Mouse (Mus musculus): ENCODE results near the gene Dzip1.

Dzip1 gene

GRCm38 (mm10) chr14:118924673-118925615, at the start of gene Dzip1:
Dzip1 (minus strand) TSS chr14:118925460.
- peak; percentile 77 for DNase-seq

- no peak for DNase-seq
Observed at GRCm38 (mm10) chr14:118972268-118972667, 47.0 kb upstream of the Dzip1 start.

- no peak for DNase-seq
Observed at GRCm38 (mm10) chr14:118967646-118968045, 42.4 kb upstream of the Dzip1 start.

GRCm38 (mm10) chr14:118965356-118966000, 40.2 kb upstream of the Dzip1 start:
- DNase-seq = no peak

GRCm38 (mm10) chr14:118958010-118958409, 32.8 kb upstream of the Dzip1 start:
- no peak for DNase-seq

GRCm38 (mm10) chr14:118951912-118952583, 26.8 kb upstream of the Dzip1 start:
- DNase-seq = peak; percentile 19

- DNase-seq = no peak
Observed at GRCm38 (mm10) chr14:118948841-118949240, 23.6 kb upstream of the Dzip1 start.

GRCm38 (mm10) chr14:118944702-118945101, 19.4 kb upstream of the Dzip1 start:
- no peak for DNase-seq

- no peak for DNase-seq
Observed at GRCm38 (mm10) chr14:118942076-118942475, 16.8 kb upstream of the Dzip1 start.

GRCm38 (mm10) chr14:118940796-118941495, 15.7 kb upstream of the Dzip1 start:
- no peak for DNase-seq

- DNase-seq = peak; percentile 52
Observed at GRCm38 (mm10) chr14:118938551-118938950, 13.3 kb upstream of the Dzip1 start.

- peak; percentile 100 for DNase-seq
Observed at GRCm38 (mm10) chr14:118937533-118938492, 12.6 kb upstream of the Dzip1 start, which contains the start of gene Dnajc3. Dnajc3 (plus strand) TSS chr14:118937976.

- no peak for DNase-seq
Observed at GRCm38 (mm10) chr14:118936952-118937351, 11.7 kb upstream of the Dzip1 start.

- no peak for DNase-seq
Observed at GRCm38 (mm10) chr14:118936236-118936635, 11.0 kb upstream of the Dzip1 start.

- no peak for DNase-seq
Observed at GRCm38 (mm10) chr14:118934686-118935085, 9.4 kb upstream of the Dzip1 start.

GRCm38 (mm10) chr14:118932956-118933355, 7.7 kb upstream of the Dzip1 start:
- no peak for DNase-seq

- DNase-seq = no peak
Observed at GRCm38 (mm10) chr14:118931181-118931580, 5.9 kb upstream of the Dzip1 start.

GRCm38 (mm10) chr14:118930777-118931176, 5.5 kb upstream of the Dzip1 start:
- no peak for DNase-seq

- no peak for DNase-seq
Observed at GRCm38 (mm10) chr14:118929779-118930178, 4.5 kb upstream of the Dzip1 start.

- DNase-seq = no peak
Observed at GRCm38 (mm10) chr14:118928565-118928964, 3.3 kb upstream of the Dzip1 start.

- DNase-seq = peak; percentile 46
Observed at GRCm38 (mm10) chr14:118922667-118923184, 2.5 kb downstream of the Dzip1 start.
